Mouse (Mus musculus) lung, postnatal 14 days (tissue): ENCODE results near the gene Sema3c.
A peak's percentile ranks its signal among the peaks of the same experiment; 100 is the strongest.
"Not testable (repeated sequence)": the region's sequence is repeated elsewhere in the genome, so short reads cannot be mapped to it uniquely, and the experiment has no call there.

Source experiments
- DNase-seq: peaks from one replicate; pipeline ENCODE4 v3.0.0; 2021

Sema3c gene

DNA sequence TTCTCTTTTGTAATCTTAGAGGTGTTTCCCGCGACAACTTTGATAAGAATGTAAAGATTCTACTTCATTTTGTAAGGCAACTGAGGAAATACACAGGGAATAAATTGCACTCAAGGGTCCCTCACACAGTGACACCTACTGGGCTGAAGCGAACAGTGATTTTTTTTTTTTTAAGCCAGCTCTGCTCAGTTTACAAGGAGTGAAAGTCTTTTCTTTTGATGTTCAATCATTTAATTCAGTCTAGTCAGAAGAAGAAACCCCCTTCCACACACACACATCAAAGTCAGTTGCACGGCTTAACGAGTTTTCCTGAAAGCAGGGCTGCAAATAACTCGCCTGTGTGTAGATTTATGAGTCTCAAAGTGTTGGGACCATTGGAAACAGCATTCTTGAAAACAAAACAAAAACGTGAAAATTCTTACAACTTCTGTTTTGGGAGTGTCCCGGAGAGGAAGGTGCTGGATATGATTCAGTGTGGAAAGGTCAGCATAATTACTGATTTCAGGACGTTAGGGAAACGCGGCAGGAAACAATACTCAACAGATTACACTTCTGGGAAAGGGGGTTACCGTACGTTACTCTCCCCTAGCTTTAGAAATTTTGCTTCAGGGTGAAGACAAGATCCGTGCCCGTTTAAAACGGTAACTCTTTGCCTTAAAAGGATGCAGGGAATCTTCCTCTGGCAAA, at the start of gene Sema3c:
TSS of gene Sema3c (plus strand) at position 588 of the 687 bp plus-strand sequence.
- peak; percentile 11 for DNase-seq

DNA sequence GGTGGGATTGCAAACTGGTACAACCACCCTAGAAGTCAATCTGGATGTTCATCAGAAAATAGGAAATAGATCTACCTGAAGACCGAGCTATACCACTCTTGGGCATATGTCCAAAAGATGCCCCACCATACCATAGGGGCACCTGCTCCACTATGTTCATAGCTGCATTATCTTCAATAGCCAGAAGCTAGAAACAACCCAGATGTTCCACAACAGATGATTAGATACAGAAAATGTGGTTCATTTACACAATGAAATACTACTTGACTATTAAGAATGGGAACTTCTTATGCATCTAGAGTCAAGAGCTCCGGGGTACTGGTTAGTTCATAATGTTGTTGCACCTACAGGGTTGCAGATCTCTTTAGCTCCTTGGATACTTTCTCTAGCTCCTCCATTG, 42.9 kb upstream of the Sema3c start:
- DNase-seq, result not testable (repeated sequence)

DNA sequence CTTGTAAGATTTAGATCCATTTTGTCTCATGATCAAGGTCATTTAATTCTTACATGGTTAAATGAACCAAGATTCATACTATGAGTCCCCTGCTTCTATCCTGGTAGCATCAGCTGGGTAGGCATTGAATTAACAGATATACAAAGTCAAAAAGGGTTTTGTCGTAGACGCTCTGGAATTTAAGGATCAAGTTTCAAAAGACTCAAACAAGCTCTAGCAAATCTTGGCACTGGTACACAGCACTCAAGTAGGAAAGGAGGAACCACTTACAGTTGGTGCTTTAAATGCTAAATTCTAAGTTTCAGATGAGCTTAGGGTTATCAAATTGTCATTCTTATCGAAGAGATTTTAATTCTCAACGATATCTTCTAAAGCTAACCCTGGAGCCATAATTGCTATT, 30.9 kb upstream of the Sema3c start:
- no peak for DNase-seq

DNA sequence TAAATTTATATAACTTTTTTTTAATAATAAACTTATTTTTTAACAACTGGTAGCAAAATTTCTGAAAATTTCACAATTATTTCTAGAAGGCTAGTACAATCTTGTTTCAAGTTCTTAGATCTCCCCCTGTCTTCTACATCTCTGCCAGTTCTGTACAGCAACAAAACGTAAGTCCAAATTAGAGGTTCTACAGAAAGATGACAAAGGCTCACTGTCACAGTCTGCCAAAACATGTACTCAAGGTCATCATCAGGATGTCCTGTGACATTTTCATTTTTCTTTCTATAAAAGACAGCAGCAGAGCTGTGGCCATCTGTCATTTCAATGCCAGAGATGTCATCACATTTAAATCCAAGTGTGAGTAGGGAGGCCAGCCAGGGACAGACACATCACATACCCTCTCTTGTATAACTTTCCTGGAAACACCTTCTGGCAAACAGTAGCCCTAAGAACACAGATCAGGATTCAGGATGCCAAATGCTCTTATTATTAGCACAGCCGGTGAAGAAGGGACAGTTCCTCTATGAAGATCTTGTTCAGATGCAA, 29.1 kb upstream of the Sema3c start:
- DNase-seq, result no peak

DNA sequence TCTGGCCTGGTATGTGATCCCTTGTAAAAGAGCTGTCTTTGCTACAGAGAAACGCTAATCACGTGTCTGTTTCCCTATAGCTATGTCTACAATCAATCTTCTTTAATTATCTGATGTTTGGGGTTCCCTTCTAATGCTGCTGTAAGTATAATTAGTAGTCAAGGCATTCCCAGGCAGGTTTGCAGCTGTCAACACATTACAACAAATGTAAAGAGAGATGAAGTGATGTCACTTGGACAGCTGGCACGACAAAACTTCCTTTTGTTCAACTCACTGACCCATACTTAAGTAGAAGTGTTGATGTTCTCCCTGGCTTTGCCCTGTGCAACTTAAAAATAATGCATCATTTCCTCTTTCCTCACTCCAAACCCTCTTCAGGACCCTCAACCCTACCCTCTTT, 22.4 kb upstream of the Sema3c start:
- no peak for DNase-seq

DNA sequence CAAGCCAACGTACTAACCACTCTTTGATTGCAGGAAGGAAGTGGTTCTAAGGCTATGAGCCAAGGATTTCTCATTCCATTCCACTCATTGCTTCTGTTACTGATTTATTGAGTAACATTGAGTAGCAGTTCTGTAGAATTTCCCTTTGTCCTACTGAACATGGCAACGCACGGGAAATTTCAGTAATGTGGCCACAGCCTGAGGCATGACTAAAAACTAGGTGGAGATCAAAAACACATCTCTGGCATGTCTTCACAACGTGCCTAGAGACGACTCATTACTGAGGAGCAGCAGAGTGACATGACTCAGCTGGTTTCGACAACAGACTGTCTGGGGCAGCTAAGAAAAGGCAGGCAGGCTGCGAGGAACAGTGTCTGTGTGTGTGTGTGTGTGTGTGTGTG, 18.0 kb upstream of the Sema3c start:
- peak; percentile 53 for DNase-seq

DNA sequence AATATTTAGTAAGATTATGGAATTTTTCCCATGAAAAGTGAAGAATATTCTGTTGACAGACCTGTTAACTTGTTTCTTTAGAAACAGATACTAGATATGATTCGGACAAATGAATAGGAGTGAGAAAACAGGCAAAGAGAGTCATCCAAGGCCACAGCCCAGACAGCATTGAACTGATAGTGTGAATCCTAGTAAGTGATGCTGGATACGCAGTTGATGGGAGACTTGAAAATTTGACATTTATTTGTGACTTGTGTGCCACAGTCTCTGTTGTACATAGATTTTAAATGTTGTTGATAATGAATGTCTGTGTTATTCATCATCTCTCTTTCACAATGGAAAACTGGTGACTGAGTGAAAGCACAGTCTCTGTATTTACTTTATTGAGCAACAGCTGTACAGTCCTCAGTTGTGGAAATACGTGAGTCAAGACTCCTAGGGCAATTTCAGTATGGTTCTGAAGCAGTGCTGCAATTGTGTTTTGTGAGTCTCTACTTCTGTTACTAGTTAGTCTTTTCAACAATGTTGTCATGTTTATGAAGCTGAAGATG, 17.3 kb upstream of the Sema3c start:
- DNase-seq, result no peak

DNA sequence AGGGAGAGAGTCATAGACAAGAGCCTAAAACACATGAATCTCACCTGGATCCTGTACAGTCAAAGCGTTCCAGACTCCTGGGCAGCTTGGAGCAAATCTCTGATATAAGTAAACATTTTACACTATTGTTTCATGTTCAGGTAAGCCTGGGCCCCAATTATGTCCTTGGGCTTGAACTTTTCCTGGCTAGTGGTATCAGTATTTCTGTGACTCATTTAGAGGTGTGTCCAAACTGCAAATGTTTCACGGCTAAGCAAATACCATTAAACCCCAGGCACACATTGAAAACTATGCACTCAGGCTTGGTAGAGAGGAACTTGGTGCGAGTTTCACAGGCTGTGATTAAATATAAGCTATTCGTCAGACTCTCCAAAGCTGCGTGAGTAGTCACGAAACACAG, 2.5 kb upstream of the Sema3c start:
- DNase-seq, result no peak

DNA sequence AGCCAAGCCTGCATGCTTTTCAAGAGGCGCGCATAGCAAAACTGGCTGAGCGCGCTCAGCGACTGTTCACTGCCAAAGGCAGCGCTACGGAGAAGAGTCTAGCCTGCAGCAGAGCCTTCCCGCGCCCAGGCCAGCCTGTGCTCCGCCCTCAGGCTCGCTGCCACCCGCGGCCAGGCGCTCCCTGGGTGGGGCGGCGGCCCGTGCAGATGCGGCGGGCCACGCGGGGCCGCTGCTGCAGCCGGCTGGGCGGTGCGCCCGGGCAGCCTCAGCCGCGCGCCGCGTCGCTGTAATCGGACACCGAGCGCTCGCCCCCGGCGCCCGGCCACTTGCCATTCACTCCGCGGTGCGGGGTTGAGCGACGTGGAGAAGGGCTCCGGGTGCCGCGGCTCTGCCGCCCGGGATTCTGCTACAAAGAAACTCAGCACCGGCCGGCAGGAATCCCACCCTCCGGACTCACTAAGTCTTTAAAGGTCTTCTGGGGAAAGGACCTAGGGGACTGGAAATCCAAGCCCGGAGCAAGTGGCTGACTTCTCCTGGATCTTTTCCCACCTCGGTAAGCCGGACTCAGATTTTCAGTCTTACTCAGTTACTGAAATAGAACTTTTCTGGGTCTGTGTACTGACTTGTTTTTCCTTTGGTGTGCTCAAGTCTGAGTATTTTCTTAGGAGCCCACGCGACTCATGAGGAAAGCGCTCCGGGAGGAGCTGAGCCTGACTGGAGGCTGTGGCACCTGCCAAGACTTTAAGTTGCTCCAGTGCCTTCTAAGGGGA, 517 bp downstream of the Sema3c start:
- DNase-seq, result peak; percentile 79

DNA sequence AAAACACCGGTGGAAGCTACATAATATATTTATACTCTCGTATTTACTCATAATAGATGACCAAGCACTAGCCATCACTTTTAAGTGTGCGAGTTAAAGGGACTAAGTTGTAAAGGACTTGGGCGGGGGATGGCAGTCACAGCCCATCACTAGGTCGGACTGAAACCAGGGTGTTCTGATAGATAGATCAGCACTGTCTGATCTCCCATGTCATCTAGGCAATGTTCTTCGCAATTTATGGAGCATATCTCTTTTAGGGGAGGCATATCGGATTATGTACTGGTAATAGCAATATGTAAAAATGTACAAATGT, 1.1 kb downstream of the Sema3c start:
- DNase-seq, result no peak

DNA sequence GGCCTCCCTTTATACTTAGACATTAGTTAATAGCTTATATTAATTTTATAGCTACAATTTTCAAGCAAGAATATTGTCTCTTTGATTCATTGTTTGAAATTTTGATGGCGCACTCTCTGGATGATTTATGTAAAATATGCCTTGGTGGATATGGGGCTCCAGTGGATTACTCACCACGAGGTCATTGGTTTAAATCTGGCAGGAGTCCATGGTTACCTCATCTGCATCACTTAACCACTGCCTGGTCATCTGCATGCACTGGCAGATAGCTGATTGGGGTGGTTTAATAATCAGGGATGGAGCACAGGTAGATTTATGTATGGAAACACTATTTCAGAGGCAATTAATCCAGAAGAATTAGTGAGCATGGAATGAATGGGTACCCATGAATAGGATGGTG, 2.0 kb downstream of the Sema3c start:
- no peak for DNase-seq

DNA sequence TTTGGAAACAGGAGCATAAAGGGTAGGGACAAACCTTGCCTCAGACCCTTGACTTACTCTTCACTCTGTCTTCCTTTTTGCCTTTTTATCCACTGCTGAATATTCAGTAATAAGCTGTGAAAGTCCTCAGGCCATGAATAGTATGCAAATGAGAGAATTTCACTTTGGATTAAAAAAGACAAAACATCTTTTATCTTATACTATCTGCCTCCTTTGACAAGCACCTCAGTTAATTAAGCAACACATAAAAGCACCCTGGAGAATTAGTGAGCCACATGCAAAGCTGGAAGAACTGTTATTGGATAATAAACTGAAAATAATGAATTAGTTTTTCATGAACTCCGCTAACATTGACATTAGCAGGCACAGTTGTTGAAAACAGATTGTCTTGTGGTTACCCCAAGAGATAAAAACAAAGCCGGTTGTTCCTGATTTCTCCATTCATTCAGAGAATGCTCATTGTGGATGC, 8.0 kb downstream of the Sema3c start:
- no peak for DNase-seq

DNA sequence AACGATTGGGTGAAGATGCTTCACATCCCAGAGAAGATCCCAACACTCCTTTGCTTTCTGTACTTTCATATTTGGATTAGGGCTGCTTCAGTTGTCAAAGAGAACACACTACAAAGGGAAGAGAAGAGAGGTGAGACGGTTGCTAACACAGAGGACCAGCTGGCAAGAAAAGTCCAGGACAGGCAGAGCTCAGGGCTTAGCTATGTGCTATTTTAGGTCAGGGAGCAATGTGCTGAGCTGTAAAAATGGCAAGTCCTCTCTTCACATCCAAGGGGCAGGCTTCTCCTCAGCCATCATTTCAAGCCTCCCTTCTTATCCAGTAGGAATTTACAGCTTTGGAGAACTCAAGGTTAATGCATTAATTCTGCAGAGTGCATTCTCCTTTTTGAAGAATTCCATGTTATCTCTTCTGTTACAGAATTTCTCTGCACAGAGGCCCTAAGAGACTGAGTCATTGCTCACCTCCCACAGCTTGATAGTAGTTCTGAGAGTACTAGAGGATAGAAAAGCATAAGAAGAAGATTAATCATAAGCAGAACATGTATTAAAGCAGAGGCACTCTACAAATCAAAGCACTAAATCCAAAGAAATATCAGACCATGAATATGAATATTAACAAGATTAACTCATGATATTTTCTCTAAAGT, 10.3 kb downstream of the Sema3c start:
- no peak for DNase-seq

DNA sequence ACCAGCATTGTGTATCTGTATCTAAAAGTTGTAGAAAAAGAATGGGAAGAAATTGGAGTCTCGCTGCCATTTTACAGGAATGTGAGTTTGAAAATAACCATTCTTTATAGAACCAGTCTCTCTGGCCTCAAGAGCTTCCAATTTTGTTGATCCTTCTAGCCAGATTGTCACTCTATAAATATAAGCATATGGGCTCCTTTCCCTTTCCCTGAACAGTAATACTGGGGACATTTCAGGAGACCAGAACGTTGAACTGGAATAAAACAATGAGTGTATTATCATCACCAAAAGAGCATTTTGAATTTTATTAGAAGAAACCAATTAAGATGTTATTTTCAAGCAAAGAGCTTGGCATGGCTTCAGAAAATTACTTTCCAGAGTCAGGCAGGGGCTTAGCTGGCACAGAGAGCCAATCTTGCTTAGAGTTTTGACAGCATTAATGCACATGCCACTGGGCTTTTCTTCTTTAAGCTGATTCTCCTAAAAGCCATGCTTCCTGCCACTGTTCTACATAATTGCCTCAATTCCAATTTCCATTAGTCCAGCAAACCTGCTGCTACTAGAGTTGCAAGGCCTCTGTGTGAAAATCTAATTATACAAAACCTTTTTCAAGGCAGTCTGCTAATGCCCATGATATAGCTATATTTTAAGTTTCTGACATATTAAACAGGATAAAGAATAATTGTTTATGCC, 12.6 kb downstream of the Sema3c start:
- no peak for DNase-seq

DNA sequence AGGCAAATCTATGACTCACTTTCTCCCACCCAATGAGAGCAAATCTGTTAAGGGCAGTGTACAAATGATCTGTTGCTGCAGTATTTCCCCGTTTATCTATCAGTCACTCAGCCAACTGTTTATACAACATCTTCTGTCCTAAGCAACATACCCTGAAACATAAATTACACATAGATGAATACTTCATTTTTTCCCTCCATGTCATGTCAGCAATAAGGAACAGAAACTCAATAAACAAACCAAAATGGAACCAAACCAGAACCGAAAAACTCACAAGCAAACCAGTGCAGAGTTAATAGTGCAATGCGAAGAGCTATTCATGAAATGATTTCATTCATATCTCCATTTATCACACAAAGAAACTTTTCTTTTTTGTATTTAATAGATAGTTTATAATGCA, 17.8 kb downstream of the Sema3c start:
- no peak for DNase-seq

DNA sequence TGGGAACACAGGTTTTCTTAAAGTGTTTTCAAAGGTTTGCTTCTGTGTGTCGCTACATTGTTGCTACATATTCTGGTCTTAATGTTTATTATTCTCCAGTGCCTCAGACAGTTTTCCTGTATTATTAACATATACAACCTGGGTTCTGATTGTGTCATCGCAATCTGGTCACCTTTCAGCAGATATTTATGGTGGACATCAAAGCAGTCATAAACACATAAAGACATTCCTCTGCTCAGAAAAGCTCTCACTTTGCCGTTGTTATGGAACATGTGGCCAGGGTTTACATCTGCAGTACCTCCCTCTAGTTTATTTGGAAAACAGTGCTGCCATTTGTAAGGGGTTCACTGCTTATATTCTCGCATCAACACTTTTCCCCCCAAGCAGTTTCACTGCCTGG, 27.6 kb downstream of the Sema3c start:
- no peak for DNase-seq

DNA sequence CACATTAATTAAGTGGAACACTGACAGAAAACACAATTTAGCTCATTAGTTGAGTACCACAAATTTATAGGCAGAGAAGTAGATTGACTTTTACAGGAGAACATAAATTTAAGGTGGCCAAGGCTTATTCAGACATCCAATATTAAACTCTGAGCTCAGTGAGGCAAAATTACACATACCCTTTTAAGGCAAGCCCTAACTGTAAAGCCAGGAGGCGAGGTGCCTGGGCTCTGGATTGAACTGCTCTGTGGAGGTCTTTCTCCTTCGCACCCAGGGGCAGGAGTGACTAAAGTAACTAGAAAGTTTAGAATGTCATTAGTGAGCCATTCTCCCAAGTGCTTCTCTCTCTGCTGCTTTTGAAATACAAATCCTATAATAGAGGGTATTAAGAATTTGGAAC, 46.5 kb downstream of the Sema3c start:
- DNase-seq, result no peak

DNA sequence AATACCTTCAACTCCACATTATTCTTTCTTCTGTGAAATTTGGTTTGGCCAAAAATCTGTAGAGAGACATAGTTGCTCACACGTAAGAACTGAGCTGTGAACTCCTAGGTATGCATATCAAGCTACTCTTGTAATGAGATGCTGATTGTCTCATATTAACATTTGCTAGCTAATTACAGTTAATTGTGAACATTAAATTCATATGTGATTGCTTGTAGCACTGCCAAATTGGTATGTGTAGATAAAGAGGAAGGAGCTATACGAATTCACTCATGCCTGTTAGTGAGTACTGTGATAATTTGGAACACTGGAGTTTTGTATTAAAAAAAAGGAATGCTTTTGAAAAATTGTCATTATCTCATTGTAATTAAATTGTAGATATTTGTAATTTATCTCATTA, 48.5 kb downstream of the Sema3c start:
- no peak for DNase-seq

DNA sequence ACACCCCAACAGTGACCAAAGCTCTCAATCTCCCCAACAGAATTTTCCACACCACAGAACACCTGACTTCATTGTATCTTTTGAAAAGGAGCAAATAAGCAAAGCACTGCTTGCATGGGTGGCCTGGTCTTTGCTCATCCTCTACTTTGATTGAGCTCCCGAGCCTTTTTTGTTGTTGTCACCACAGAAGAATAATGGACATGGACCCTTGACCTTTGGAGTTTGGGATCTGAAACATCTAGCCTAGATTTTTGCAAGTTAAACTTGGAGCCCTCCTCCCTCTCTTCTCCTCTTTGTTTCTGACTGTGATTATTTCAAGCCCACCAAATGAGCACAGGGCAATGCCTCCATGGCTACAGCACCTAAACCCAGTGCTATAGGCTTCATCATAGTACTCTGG, 54.5 kb downstream of the Sema3c start:
- no peak for DNase-seq

DNA sequence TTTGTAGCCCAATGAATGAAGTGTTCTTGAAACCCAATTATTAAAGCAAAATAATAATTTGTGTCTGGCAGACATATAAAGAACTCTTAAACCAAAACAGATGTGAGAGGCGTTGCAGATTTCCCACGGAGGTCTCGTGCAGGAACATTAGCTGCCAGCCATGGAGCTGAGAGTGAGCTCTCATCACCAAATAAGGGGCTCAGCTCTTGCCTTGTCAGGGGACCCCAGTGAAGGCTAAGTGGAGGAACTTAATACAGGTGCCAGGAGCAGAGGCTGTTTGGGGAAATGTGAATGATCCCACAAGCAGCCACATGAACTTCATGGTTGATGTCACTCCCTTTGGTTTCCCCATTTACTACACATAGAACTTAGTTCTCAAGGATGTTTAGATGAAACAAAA, 55.5 kb downstream of the Sema3c start:
- no peak for DNase-seq

DNA sequence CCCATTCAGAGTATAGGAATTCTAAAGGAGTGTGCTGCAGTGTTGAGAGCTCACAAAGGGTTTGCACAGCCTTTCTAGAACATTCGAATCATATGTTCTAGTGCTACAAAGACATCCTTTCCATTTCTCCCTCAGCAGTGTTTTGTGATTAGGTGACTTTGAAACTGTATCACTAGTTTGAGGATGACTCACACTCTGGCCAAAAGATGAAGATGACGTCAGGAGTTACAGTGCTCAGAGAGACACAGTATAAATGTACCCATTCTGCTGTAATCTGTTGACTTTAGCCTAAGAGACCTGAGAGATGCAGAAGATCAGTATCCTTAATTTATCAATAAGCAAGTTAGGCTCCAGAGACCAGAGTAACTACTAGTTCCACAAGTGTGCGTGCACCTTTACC, 65.4 kb downstream of the Sema3c start:
- no peak for DNase-seq

DNA sequence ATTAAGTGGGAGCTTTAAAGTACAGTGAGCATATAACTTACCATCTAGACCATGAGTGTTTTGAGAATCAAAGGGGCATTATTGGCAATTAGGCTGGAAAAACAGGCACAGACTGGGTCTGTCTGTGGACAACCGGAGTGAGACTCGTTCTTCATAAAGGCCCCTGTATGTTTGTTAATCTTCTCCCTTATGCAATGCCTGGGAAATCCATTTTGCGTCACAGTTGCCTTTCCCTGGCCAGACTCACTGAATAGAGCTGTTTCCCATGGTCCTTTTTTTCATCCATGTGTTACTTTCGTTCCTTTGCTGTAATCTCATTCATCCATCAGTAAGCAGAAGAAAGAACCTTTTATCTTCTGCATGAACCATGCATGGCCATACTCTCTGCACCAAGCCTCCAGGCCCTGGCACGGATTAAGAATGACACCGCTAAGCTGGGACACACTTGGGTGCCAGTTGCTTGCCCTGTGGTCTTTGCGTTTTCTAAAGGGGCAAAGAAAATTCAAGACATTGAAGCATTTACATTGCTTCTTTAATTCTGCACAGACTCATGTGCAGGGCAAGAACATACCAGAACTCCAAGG, 73.7 kb downstream of the Sema3c start:
- no peak for DNase-seq
